Mouse (Mus musculus): ENCODE results near the gene Tmem223. TPM values are rescaled to one million over a fixed set of nuclear protein-coding genes. Genes with fewer than 3 reads are reported as not detected.
"Not testable (repeated sequence)": the region's sequence is repeated elsewhere in the genome, so short reads cannot be mapped to it uniquely, and the experiment has no call there.

Gene Tmem223
- polyA plus RNA-seq, 1 experiment = 217 TPM

DNA sequence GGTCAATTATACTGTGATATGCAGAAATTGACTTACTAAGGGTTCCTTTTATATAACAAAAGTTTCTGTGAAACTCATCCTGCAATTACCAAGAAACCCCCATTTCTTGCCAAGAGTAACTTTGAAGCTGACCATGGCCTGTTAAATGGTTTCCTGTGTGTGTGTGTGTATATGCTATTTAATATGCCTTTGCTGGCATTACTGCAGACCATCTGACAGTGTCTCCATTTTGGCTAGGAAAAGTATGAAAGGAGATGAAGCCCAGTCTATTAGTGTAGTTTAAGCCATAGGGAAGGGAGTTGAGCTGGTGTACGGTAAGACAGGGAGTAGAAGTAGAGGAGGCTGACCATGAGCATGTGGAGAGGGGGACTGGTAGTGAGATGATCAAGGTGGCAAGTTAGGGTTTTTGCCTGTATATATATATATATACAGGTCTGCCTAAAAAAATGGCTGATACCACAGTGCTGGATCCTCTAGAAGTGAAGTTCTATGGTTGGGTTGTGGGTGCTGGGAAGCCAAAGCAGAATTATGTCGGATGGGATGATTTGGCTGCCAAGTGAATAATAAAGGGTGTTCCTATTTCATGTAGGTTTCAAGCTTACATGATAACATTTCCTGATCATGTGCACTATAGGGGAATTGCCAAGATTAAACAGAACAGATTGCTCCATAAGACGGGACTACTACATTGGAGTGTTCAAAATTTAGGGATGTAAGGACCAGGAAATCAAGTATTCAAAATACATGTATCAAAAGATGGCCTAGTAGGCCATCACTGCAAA lies 44.0 kb upstream of the Tmem223 start:
- DNase-seq = no peak
- Histone ChIP-seq H3K4me1 (ENCODE audit: control insufficient read depth, insufficient read depth, low read length) (no peaks in the 10 kb centered on the region; the same call in none of the 2 replicates), H3K4me3 (replicated peaks; ENCODE audit: extremely low read depth, low read depth, low read length) (no peak overlapping the region)
- WGBS = 59% methylated on average over 3 of the region's 3 CpGs
- TF ChIP-seq CTCF (IDR thresholded peaks at IDR 0.05; ENCODE audit: insufficient read depth, low read length) (no peak), POLR2A (IDR thresholded peaks at IDR 0.05; ENCODE audit: borderline replicate concordance, extremely low read depth, low read depth, low read length) (no peak)

DNA sequence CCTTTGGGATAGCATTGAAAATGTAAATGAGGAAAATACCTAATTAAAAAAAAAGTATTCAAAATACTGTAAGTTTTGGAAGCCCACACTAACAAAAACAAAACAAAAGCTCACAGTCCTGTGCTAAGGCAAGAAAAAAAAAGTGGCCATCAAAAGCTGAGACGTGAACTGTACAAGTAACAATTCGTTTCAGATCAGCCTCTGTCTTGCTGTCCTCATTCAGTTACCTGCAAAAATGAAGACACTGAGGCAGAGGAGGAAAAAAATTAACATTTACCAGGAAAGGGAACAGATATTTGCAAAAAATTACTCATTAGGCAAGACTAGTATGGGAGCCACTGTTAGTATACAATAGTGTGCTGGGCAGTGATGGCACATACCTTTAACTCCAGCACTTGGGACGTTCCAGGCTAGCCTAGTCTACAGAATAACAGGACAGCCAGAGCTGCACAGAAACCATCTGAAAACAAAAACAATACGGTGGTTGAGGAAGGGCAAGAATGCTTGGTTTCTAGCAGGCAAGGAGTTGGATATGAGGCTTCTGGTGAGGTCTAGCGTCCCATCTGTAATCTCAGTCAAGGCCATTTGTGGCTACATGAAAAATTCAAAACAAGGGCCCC lies 43.2 kb upstream of the Tmem223 start:
- Histone ChIP-seq H3K4me1 (ENCODE audit: control insufficient read depth, insufficient read depth, low read length) (no peaks in the 10 kb centered on the region; the same call in none of the 2 replicates), H3K4me3 (replicated peaks; ENCODE audit: extremely low read depth, low read depth, low read length) (no peak overlapping the region)
- no peak for DNase-seq
- WGBS = 38% methylated on average over 5 of the region's 5 CpGs
- TF ChIP-seq CTCF (IDR thresholded peaks at IDR 0.05; ENCODE audit: insufficient read depth, low read length) = no peak
- TF ChIP-seq POLR2A (IDR thresholded peaks at IDR 0.05; ENCODE audit: borderline replicate concordance, extremely low read depth, low read depth, low read length) = no peak

DNA sequence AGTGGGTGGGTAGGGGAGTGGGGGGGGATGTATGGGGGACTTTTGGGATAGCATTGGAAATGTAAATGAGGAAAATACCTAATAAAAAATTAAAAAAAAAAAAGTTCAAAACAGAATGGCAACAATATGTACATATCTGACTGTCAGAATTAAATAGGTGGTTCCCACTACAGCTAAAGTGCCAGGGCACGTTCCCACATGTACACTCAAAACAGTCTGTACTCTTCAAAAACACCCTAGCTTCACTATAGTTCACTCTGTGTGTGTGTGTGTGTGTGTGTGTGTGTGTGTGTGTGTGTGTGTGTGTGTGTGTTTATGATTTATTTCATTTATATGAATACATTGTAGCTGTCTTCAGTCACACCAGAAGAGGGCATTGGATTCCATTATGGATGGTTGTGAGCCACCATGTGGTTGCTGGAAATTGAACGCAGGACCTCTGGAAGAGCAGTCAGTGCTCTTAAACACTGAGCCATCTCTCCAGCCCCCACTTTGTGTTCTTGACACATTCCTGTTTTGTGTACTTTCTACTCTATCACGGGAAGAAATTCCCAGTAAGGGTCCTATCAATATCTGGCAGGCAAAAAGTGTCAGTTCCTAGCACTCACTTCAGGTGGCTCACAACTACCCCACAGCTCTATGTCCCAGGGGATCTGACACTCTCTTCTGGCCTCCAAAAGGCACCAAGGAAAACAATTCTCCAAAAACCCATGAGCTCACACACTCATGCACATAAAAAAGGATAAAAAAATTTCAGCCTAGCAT lies 42.3 kb upstream of the Tmem223 start:
- 41% methylated on average over 3 of the region's 3 CpGs for WGBS
- not testable (repeated sequence) for H3K4me1 ChIP-seq (ENCODE audit: control insufficient read depth, insufficient read depth, low read length); H3K4me3 ChIP-seq (replicated peaks; ENCODE audit: extremely low read depth, low read depth, low read length); DNase-seq

GRCm38 (mm10) chr19:8734334-8734733 lies 36.5 kb upstream of the Tmem223 start:
- WGBS = 53% methylated on average over 3 of the region's 3 CpGs
- no peak overlapping the region for H3K4me3 ChIP-seq (replicated peaks; ENCODE audit: extremely low read depth, low read depth, low read length)
- no peak for DNase-seq
- H3K4me1 ChIP-seq (ENCODE audit: control insufficient read depth, insufficient read depth, low read length) = no peaks in the 10 kb centered on the region
- TF ChIP-seq POLR2A (IDR thresholded peaks at IDR 0.05; ENCODE audit: borderline replicate concordance, extremely low read depth, low read depth, low read length) (no peak), CTCF (IDR thresholded peaks at IDR 0.05; ENCODE audit: insufficient read depth, low read length) (no peak)

GRCm38 (mm10) chr19:8735389-8736159 lies 35.2 kb upstream of the Tmem223 start, which contains the start of gene Wdr74:
TSS of gene Wdr74 (plus strand) at chr19:8735827.
- H3K4me3 ChIP-seq (replicated peaks; ENCODE audit: extremely low read depth, low read depth, low read length) = peak within 1 kb of the TSS; percentile 97
- peak; percentile 92 for DNase-seq
- H3K4me1 ChIP-seq (ENCODE audit: control insufficient read depth, insufficient read depth, low read length) = peaks cover 1% of the 10 kb centered on the region
- TF ChIP-seq POLR2A (IDR thresholded peaks at IDR 0.05; ENCODE audit: borderline replicate concordance, extremely low read depth, low read depth, low read length) = peak; percentile 89
- no peak for TF ChIP-seq CTCF (IDR thresholded peaks at IDR 0.05; ENCODE audit: insufficient read depth, low read length)
- WGBS = under 1% methylated on average over 32 of the region's 32 CpGs

GRCm38 (mm10) chr19:8736160-8736467 lies 34.7 kb upstream of the Tmem223 start:
- DNase-seq = no peak
- TF ChIP-seq CTCF (IDR thresholded peaks at IDR 0.05; ENCODE audit: insufficient read depth, low read length) (no peak), POLR2A (IDR thresholded peaks at IDR 0.05; ENCODE audit: borderline replicate concordance, extremely low read depth, low read depth, low read length) (no peak)
- Histone ChIP-seq H3K4me1 (ENCODE audit: control insufficient read depth, insufficient read depth, low read length) (peaks cover 5% of the 10 kb centered on the region), H3K4me3 (replicated peaks; ENCODE audit: extremely low read depth, low read depth, low read length) (peak overlapping the region; percentile 97)
- 3% methylated on average over 11 of the region's 11 CpGs for WGBS

- TF ChIP-seq POLR2A (IDR thresholded peaks at IDR 0.05; ENCODE audit: borderline replicate concordance, extremely low read depth, low read depth, low read length) (no peak), CTCF (IDR thresholded peaks at IDR 0.05; ENCODE audit: insufficient read depth, low read length) (no peak)
- no peak overlapping the region for H3K4me3 ChIP-seq (replicated peaks; ENCODE audit: extremely low read depth, low read depth, low read length)
- WGBS = 88% methylated on average over 7 of the region's 7 CpGs
- H3K4me1 ChIP-seq (ENCODE audit: control insufficient read depth, insufficient read depth, low read length) = peaks cover 13% of the 10 kb centered on the region
- no peak for DNase-seq
These were observed 31.9 kb upstream of the Tmem223 start for GRCm38 (mm10) chr19:8738911-8739310.

DNA sequence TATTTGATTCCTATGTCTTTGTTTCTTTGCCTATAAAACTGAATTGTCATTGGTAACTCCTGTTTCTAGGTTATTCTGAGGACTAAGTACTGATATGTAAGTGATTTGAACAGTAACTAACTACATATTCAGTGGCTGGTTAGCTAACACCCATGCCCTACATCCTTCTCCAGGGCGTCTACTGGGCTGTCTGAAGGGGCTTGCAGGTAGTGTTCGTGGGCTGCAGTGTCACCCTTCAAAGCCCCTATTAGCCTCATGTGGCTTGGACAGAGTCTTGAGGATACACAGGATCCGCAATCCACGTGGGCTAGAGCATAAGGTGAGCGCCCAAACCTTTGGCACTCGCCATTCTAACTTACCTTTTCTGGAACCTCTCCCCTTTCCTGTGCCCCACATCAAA lies 31.1 kb upstream of the Tmem223 start:
- Histone ChIP-seq H3K4me1 (ENCODE audit: control insufficient read depth, insufficient read depth, low read length) (peaks cover 13% of the 10 kb centered on the region), H3K4me3 (replicated peaks; ENCODE audit: extremely low read depth, low read depth, low read length) (no peak overlapping the region)
- WGBS = 94% methylated on average over 6 of the region's 6 CpGs
- no peak for DNase-seq
- TF ChIP-seq CTCF (IDR thresholded peaks at IDR 0.05; ENCODE audit: insufficient read depth, low read length) = no peak
- no peak for TF ChIP-seq POLR2A (IDR thresholded peaks at IDR 0.05; ENCODE audit: borderline replicate concordance, extremely low read depth, low read depth, low read length)

GRCm38 (mm10) chr19:8740603-8741002 lies 30.2 kb upstream of the Tmem223 start, which contains the start of gene 1700092M07Rik:
TSS of gene 1700092M07Rik (plus strand) at chr19:8740718.
- H3K4me3 ChIP-seq (replicated peaks; ENCODE audit: extremely low read depth, low read depth, low read length) = peak within 1 kb of the TSS; percentile 98
- no peak for DNase-seq
- WGBS = 64% methylated on average over 14 of the region's 14 CpGs
- peaks cover 13% of the 10 kb centered on the region for H3K4me1 ChIP-seq (ENCODE audit: control insufficient read depth, insufficient read depth, low read length)
- TF ChIP-seq POLR2A (IDR thresholded peaks at IDR 0.05; ENCODE audit: borderline replicate concordance, extremely low read depth, low read depth, low read length) (no peak), CTCF (IDR thresholded peaks at IDR 0.05; ENCODE audit: insufficient read depth, low read length) (no peak)
